Mouse (Mus musculus) CD4-positive, CD25-positive, alpha-beta regulatory T cell (primary cell): ENCODE data around the gene Fmc1. TPM values are rescaled to one million over a fixed set of nuclear protein-coding genes. Genes with fewer than 3 reads are reported as not detected.

ENCODE experiments used
- polyA plus RNA-seq: library from polyadenylated mRNA; unstranded; fragments of 100-300 nt; shearing (Covaris generic); gene quantifications from one replicate; pipeline ENCODE4 v1.2.1, GENCODE M21; 2017

The Fmc1 gene
- 50.6 TPM for polyA plus RNA-seq

GRCm38 (mm10) chr6:38533428-38534405 lies at the start of gene Fmc1:
Fmc1 (plus strand) TSS chr6:38533502.

GRCm38 (mm10) chr6:38551062-38551988 lies 18.0 kb downstream of the Fmc1 start, which contains the start of gene Luc7l2:
Luc7l2 (plus strand) TSS chr6:38551334.

Other genes with a start within 250 kb of the Fmc1 start
- gene Zc3hav1l, start 234.2 kb upstream of the Fmc1 start, polyA plus RNA-seq = 0.68 TPM
- gene Zc3hav1, start 178.9 kb upstream of the Fmc1 start, polyA plus RNA-seq = 104 TPM
- gene Ttc26, start 152.0 kb upstream of the Fmc1 start, polyA plus RNA-seq = 0.19 TPM
- 28.2 TPM for gene Ubn2, start 99.6 kb upstream of the Fmc1 start, polyA plus RNA-seq
- 60.4 TPM for gene Luc7l2, start 17.8 kb downstream of the Fmc1 start, polyA plus RNA-seq
- not detected for gene Klrg2, start 103.7 kb downstream of the Fmc1 start, polyA plus RNA-seq
- not detected for gene Clec2l, start 129.6 kb downstream of the Fmc1 start, polyA plus RNA-seq